Mouse (Mus musculus) embryonic facial prominence, embryonic 11.5 days (tissue): ENCODE measurements around the gene Haus2. TPM values are rescaled to one million over a fixed set of nuclear protein-coding genes. Genes with fewer than 3 reads are reported as not detected.

Experiments used
- ATAC-seq: fragments of 200-750 bp; cut with Nextera tagmentation; replicated peaks from 2 replicates; pipeline ENCODE4 v1.8.0; 2017; ENCODE audit warnings: low read depth; ENCODE audit not compliant: insufficient number of reproducible peaks, low FRiP score, low TSS enrichment
- DNase-seq: peaks from one replicate; pipeline ENCODE4 v3.0.0-alpha.2; 2015; ENCODE audit warnings: low spot score
- H3K27ac ChIP-seq: fragments of 300-500 bp; sonication (generic); replicated peaks from 2 replicates; pipeline ENCODE4 v1.5.1; 2014; ENCODE audit warnings: mild to moderate bottlenecking, low read depth, low read length, control low read depth
- H3K27me3 ChIP-seq: fragments of 300-500 bp; sonication (generic); 2 replicates; pipeline ENCODE4 v1.6.1; 2014; ENCODE audit warnings: mild to moderate bottlenecking, low read length, moderate library complexity, mixed read lengths; ENCODE audit not compliant: control insufficient read depth, insufficient read depth
- H3K36me3 ChIP-seq: fragments of 300-500 bp; sonication (generic); replicated peaks from 2 replicates; pipeline ENCODE4 v1.6.1; 2014; ENCODE audit warnings: low read depth, mild to moderate bottlenecking, low read length, moderate library complexity, mixed read lengths; ENCODE audit not compliant: control insufficient read depth, insufficient read depth
- H3K4me1 ChIP-seq: fragments of 300-500 bp; sonication (generic); 2 replicates; pipeline ENCODE4 v1.6.1; 2014; ENCODE audit warnings: low read length, mixed read lengths; ENCODE audit not compliant: control insufficient read depth, insufficient read depth
- H3K4me2 ChIP-seq: fragments of 300-500 bp; sonication (generic); 2 replicates; pipeline ENCODE4 v1.6.1; 2014; ENCODE audit warnings: low read depth, mild to moderate bottlenecking, control low read depth, low read length, moderate library complexity
- H3K4me3 ChIP-seq: fragments of 300-500 bp; sonication (generic); 2 replicates; pipeline ENCODE4 v1.5.1; 2014; ENCODE audit warnings: low read depth, low read length, control low read depth
- H3K9ac ChIP-seq: fragments of 300-500 bp; sonication (generic); replicated peaks from 2 replicates; pipeline ENCODE4 v1.6.1; 2014; ENCODE audit warnings: mild to moderate bottlenecking, control low read depth, low read length
- H3K9me3 ChIP-seq: fragments of 300-500 bp; sonication (generic); replicated peaks from 2 replicates; pipeline ENCODE4 v1.6.1; 2016; ENCODE audit warnings: mild to moderate bottlenecking, low read length, inconsistent platforms, mixed read lengths; ENCODE audit not compliant: control insufficient read depth
- WGBS: fragments of 180-500 bp; shearing (Covaris S2); extraction: QIAGEN DNeasy Blood & Tissue Kit; methylation state at CpG from one replicate; pipeline ENCODE4 v1.1.7; 2014; 5-methylcytosine and 5-hydroxymethylcytosine counted together
- polyA plus RNA-seq: library from polyadenylated mRNA; unstranded; fragments of >200 nt; fragmentation: Nextera tagmentation; extraction: Ambion mirVana; gene quantifications from 2 replicates; pipeline ENCODE4 v1.2.1, GENCODE M21; 2014

The Haus2 gene
- polyA plus RNA-seq, 1 experiment from 2014 or later = 33.3 TPM

- 64% methylated on average over 4 of the region's 4 CpGs for WGBS
- H3K36me3 ChIP-seq = no peaks in the 10 kb centered on the region
- no peaks in the 10 kb centered on the region for H3K4me1 ChIP-seq
- no peak overlapping the region for H3K27ac ChIP-seq
- H3K4me3 ChIP-seq = no peak overlapping the region
- peak; percentile 46 for DNase-seq
- no peak for ATAC-seq
- H3K9me3 ChIP-seq = no peaks in the 10 kb centered on the region
- no peak overlapping the region for H3K9ac ChIP-seq
- H3K4me2 ChIP-seq = no peak overlapping the region
- no peaks in the 10 kb centered on the region for H3K27me3 ChIP-seq
Measured at GRCm38 (mm10) chr2:120646777-120647176, 37.6 kb downstream of the Haus2 start.

- no peaks in the 10 kb centered on the region for H3K9me3 ChIP-seq
- no peak overlapping the region for H3K9ac ChIP-seq
- H3K36me3 ChIP-seq = no peaks in the 10 kb centered on the region
- H3K27ac ChIP-seq = no peak overlapping the region
- H3K27me3 ChIP-seq = no peaks in the 10 kb centered on the region
- H3K4me2 ChIP-seq = no peak overlapping the region
- H3K4me1 ChIP-seq = no peaks in the 10 kb centered on the region
- H3K4me3 ChIP-seq = no peak overlapping the region
- DNase-seq = no peak
- WGBS = 82% methylated on average over 7 of the region's 7 CpGs
- no peak for ATAC-seq
Measured at GRCm38 (mm10) chr2:120652256-120652924, 43.2 kb downstream of the Haus2 start.

- ATAC-seq (no peak), DNase-seq (no peak)
- Histone ChIP-seq H3K4me2 (no peak overlapping the region), H3K27ac (no peak overlapping the region), H3K4me1 (no peaks in the 10 kb centered on the region), H3K9ac (no peak overlapping the region), H3K9me3 (no peaks in the 10 kb centered on the region), H3K27me3 (no peaks in the 10 kb centered on the region), H3K36me3 (no peaks in the 10 kb centered on the region), H3K4me3 (no peak overlapping the region)
- 77% methylated on average over 7 of the region's 7 CpGs for whole genome bisulfite sequencing
Measured at GRCm38 (mm10) chr2:120652925-120653284, 43.7 kb downstream of the Haus2 start.

- H3K27me3 ChIP-seq = no peaks in the 10 kb centered on the region
- no peaks in the 10 kb centered on the region for H3K36me3 ChIP-seq
- DNase-seq = no peak
- H3K4me1 ChIP-seq = no peaks in the 10 kb centered on the region
- no peaks in the 10 kb centered on the region for H3K9me3 ChIP-seq
- 77% methylated on average over 2 of the region's 2 CpGs for WGBS
- H3K4me2 ChIP-seq = no peak overlapping the region
- H3K4me3 ChIP-seq = no peak overlapping the region
- ATAC-seq = no peak
- H3K27ac ChIP-seq = no peak overlapping the region
- H3K9ac ChIP-seq = no peak overlapping the region
Measured at GRCm38 (mm10) chr2:120654693-120655092, 45.5 kb downstream of the Haus2 start.

- DNase-seq (no peak), ATAC-seq (no peak)
- H3K4me1 ChIP-seq = no peaks in the 10 kb centered on the region
- H3K4me2 ChIP-seq = no peak overlapping the region
- no peak overlapping the region for H3K9ac ChIP-seq
- 83% methylated on average over 5 of the region's 5 CpGs for WGBS
- H3K9me3 ChIP-seq = no peaks in the 10 kb centered on the region
- no peaks in the 10 kb centered on the region for H3K36me3 ChIP-seq
- H3K27me3 ChIP-seq = no peaks in the 10 kb centered on the region
- no peak overlapping the region for H3K27ac ChIP-seq
- no peak overlapping the region for H3K4me3 ChIP-seq
Measured at GRCm38 (mm10) chr2:120655905-120656304, 46.7 kb downstream of the Haus2 start.

GRCm38 (mm10) chr2:120656711-120657110 is 47.5 kb downstream of the Haus2 start:
- ATAC-seq (no peak), DNase-seq (no peak)
- Histone ChIP-seq H3K4me1 (no peaks in the 10 kb centered on the region), H3K36me3 (no peaks in the 10 kb centered on the region), H3K4me2 (no peak overlapping the region), H3K9me3 (no peaks in the 10 kb centered on the region), H3K27me3 (no peaks in the 10 kb centered on the region), H3K27ac (no peak overlapping the region), H3K9ac (no peak overlapping the region), H3K4me3 (no peak overlapping the region)
- 100% methylated on average over 2 of the region's 2 CpGs for WGBS

GRCm38 (mm10) chr2:120658486-120658885 is 49.3 kb downstream of the Haus2 start:
- 74% methylated on average over 5 of the region's 5 CpGs for WGBS
- H3K9me3 ChIP-seq = no peaks in the 10 kb centered on the region
- H3K4me1 ChIP-seq = no peaks in the 10 kb centered on the region
- ATAC-seq (no peak), DNase-seq (no peak)
- H3K9ac ChIP-seq = no peak overlapping the region
- H3K4me3 ChIP-seq = no peak overlapping the region
- no peaks in the 10 kb centered on the region for H3K27me3 ChIP-seq
- no peaks in the 10 kb centered on the region for H3K36me3 ChIP-seq
- H3K27ac ChIP-seq = no peak overlapping the region
- H3K4me2 ChIP-seq = no peak overlapping the region

GRCm38 (mm10) chr2:120659318-120659717 is 50.1 kb downstream of the Haus2 start:
- Histone ChIP-seq H3K4me2 (no peak overlapping the region), H3K4me3 (no peak overlapping the region), H3K9me3 (no peaks in the 10 kb centered on the region), H3K36me3 (no peaks in the 10 kb centered on the region), H3K9ac (no peak overlapping the region), H3K27ac (no peak overlapping the region), H3K27me3 (no peaks in the 10 kb centered on the region), H3K4me1 (no peaks in the 10 kb centered on the region)
- DNase-seq (no peak), ATAC-seq (no peak)
